Mouse (Mus musculus) forebrain, embryonic 12.5 days (tissue): Measurements from ENCODE around the gene Hdgfl2. TPM values are rescaled to one million over a fixed set of nuclear protein-coding genes. Genes with fewer than 3 reads are reported as not detected.

Source experiments
- ATAC-seq: fragments of 200-750 bp; cut with Nextera tagmentation; 2 replicates; pipeline ENCODE4 v1.8.0; 2017; ENCODE audit warnings: moderate TSS enrichment; ENCODE audit not compliant: low FRiP score
- H3K27ac ChIP-seq: fragments of 300-500 bp; sonication (generic); 2 replicates; pipeline ENCODE4 v1.5.1; 2016; ENCODE audit warnings: mild to moderate bottlenecking
- H3K27me3 ChIP-seq: fragments of 300-500 bp; sonication (generic); 2 replicates; pipeline ENCODE4 v1.6.1; 2016; ENCODE audit warnings: mild to moderate bottlenecking
- H3K36me3 ChIP-seq: fragments of 300-500 bp; sonication (generic); replicated peaks from 2 replicates; pipeline ENCODE4 v1.6.1; 2016; ENCODE audit warnings: mild to moderate bottlenecking
- H3K4me1 ChIP-seq: fragments of 300-500 bp; sonication (generic); 2 replicates; pipeline ENCODE4 v1.6.1; 2016
- H3K4me2 ChIP-seq: fragments of 300-500 bp; sonication (generic); 2 replicates; pipeline ENCODE4 v1.6.1; 2016; ENCODE audit warnings: mild to moderate bottlenecking, moderate library complexity
- H3K4me3 ChIP-seq: fragments of 300-500 bp; sonication (generic); replicated peaks from 2 replicates; pipeline ENCODE4 v1.5.1; 2016; ENCODE audit warnings: mild to moderate bottlenecking
- H3K9ac ChIP-seq: fragments of 300-500 bp; sonication (generic); 2 replicates; pipeline ENCODE4 v1.6.1; 2016; ENCODE audit warnings: mild to moderate bottlenecking
- H3K9me3 ChIP-seq: fragments of 300-500 bp; sonication (generic); 2 replicates; pipeline ENCODE4 v1.6.1; 2016
- WGBS: fragments of 180-500 bp; shearing (Covaris S2); methylation state at CpG from one replicate; pipeline ENCODE4 v1.1.7; 2016; 5-methylcytosine and 5-hydroxymethylcytosine counted together
- polyA plus RNA-seq: library from polyadenylated mRNA; unstranded; fragments of >200 nt; fragmentation: Nextera tagmentation; extraction: Ambion mirVana; gene quantifications from 2 replicates; pipeline ENCODE4 v1.2.1, GENCODE M21; 2016

Hdgfl2 gene
- polyA plus RNA-seq, 1 experiment from 2014 or later: 183 TPM

- no peak overlapping the region for H3K27ac ChIP-seq
- ATAC-seq: peak; percentile 30; the same call in 1 of the 2 replicates
- WGBS: 6% methylated on average over 18 of the region's 21 CpGs
- peaks cover 91% of the 10 kb centered on the region for H3K27me3 ChIP-seq
- H3K9ac ChIP-seq: peak overlapping the region; percentile 74
- H3K4me3 ChIP-seq: peak overlapping the region; percentile 78
- no peaks in the 10 kb centered on the region for H3K36me3 ChIP-seq
- peaks cover 44% of the 10 kb centered on the region for H3K4me1 ChIP-seq
- no peaks in the 10 kb centered on the region for H3K9me3 ChIP-seq
- H3K4me2 ChIP-seq: peak overlapping the region; percentile 96
Observed at GRCm38 (mm10) chr17:56139355-56139754, 59.9 kb downstream of the Hdgfl2 start.

- H3K36me3 ChIP-seq: no peaks in the 10 kb centered on the region
- H3K9me3 ChIP-seq: no peaks in the 10 kb centered on the region
- peak within 1 kb of the TSS; percentile 74 for H3K9ac ChIP-seq
- peaks cover 93% of the 10 kb centered on the region for H3K27me3 ChIP-seq
- peak within 1 kb of the TSS; percentile 96 for H3K4me2 ChIP-seq
- H3K4me3 ChIP-seq: peak within 1 kb of the TSS; percentile 78
- peaks cover 40% of the 10 kb centered on the region for H3K4me1 ChIP-seq
- peak within 1 kb of the TSS; percentile 50 for H3K27ac ChIP-seq
- ATAC-seq: peak; percentile 24
- 2% methylated on average over 59 of the region's 79 CpGs for WGBS
Observed at GRCm38 (mm10) chr17:56139858-56140595, 60.6 kb downstream of the Hdgfl2 start, which contains the start of gene Sema6b. Sema6b (minus strand) TSS chr17:56140343.

- ATAC-seq: peak; percentile 59
- H3K9ac ChIP-seq: peak overlapping the region; percentile 27
- peak overlapping the region; percentile 56 for H3K4me2 ChIP-seq
- under 1% methylated on average over 38 of the region's 47 CpGs for WGBS
- H3K27ac ChIP-seq: peak overlapping the region; percentile 21; the same call in 1 of the 2 replicates
- peaks cover 50% of the 10 kb centered on the region for H3K4me1 ChIP-seq
- peaks cover 97% of the 10 kb centered on the region for H3K27me3 ChIP-seq
- no peaks in the 10 kb centered on the region for H3K9me3 ChIP-seq
- no peaks in the 10 kb centered on the region for H3K36me3 ChIP-seq
- peak overlapping the region; percentile 41 for H3K4me3 ChIP-seq
Observed at GRCm38 (mm10) chr17:56141702-56142605, 62.5 kb downstream of the Hdgfl2 start.

- Histone ChIP-seq H3K36me3 (no peaks in the 10 kb centered on the region), H3K4me1 (peaks cover 49% of the 10 kb centered on the region)
Observed at GRCm38 (mm10) chr17:56144546-56144945, 65.1 kb downstream of the Hdgfl2 start.

GRCm38 (mm10) chr17:56146131-56146530 is 66.7 kb downstream of the Hdgfl2 start:
- no peaks in the 10 kb centered on the region for H3K36me3 ChIP-seq
- no peak for ATAC-seq
- H3K4me1 ChIP-seq: peaks cover 42% of the 10 kb centered on the region
- 16% methylated on average over 9 of the region's 9 CpGs for WGBS
- no peak overlapping the region for H3K4me3 ChIP-seq
- peaks cover 97% of the 10 kb centered on the region for H3K27me3 ChIP-seq
- H3K9me3 ChIP-seq: no peaks in the 10 kb centered on the region
- H3K4me2 ChIP-seq: no peak overlapping the region
- H3K9ac ChIP-seq: no peak overlapping the region
- no peak overlapping the region for H3K27ac ChIP-seq

More at GRCm38 (mm10) chr17:56144546-56144945, 65.1 kb downstream of the Hdgfl2 start:
- Histone ChIP-seq H3K4me3 (no peak overlapping the region), H3K9ac (no peak overlapping the region), H3K27me3 (peaks cover 97% of the 10 kb centered on the region), H3K27ac (no peak overlapping the region), H3K4me2 (no peak overlapping the region), H3K9me3 (no peaks in the 10 kb centered on the region)
- 78% methylated on average over 9 of the region's 9 CpGs for whole genome bisulfite sequencing
- no peak for ATAC-seq

- peaks cover 93% of the 10 kb centered on the region for H3K27me3 ChIP-seq
- WGBS: 71% methylated on average over 12 of the region's 12 CpGs
Observed at GRCm38 (mm10) chr17:56147420-56147819, 68.0 kb downstream of the Hdgfl2 start.

GRCm38 (mm10) chr17:56148280-56148679 is 68.8 kb downstream of the Hdgfl2 start:
- ATAC-seq: no peak
- Histone ChIP-seq H3K9ac (no peak overlapping the region), H3K4me3 (0 out of 2 replicates have a peak overlapping the region, but pooled peaks have one; percentile 28), H3K4me2 (peak overlapping the region; percentile 47), H3K9me3 (no peaks in the 10 kb centered on the region), H3K27me3 (peaks cover 84% of the 10 kb centered on the region), H3K4me1 (peaks cover 22% of the 10 kb centered on the region), H3K36me3 (no peaks in the 10 kb centered on the region), H3K27ac (no peak overlapping the region)
- WGBS: 16% methylated on average over 9 of the region's 9 CpGs

More at GRCm38 (mm10) chr17:56147420-56147819, 68.0 kb downstream of the Hdgfl2 start:
- Histone ChIP-seq H3K4me3 (no peak overlapping the region), H3K9ac (no peak overlapping the region), H3K4me1 (peaks cover 29% of the 10 kb centered on the region), H3K27ac (no peak overlapping the region), H3K36me3 (no peaks in the 10 kb centered on the region), H3K9me3 (no peaks in the 10 kb centered on the region), H3K4me2 (no peak overlapping the region)
- no peak for ATAC-seq

- no peaks in the 10 kb centered on the region for H3K36me3 ChIP-seq
- peaks cover 29% of the 10 kb centered on the region for H3K4me1 ChIP-seq
- no peaks in the 10 kb centered on the region for H3K9me3 ChIP-seq
- peak overlapping the region; percentile 41; the same call in 1 of the 2 replicates for H3K9ac ChIP-seq
- H3K4me3 ChIP-seq: peak overlapping the region; percentile 28
- whole genome bisulfite sequencing: 2% methylated on average over 29 of the region's 30 CpGs
- ATAC-seq: peak; percentile 37
- no peak overlapping the region for H3K27ac ChIP-seq
- peaks cover 79% of the 10 kb centered on the region for H3K27me3 ChIP-seq
- H3K4me2 ChIP-seq: peak overlapping the region; percentile 47
Observed at GRCm38 (mm10) chr17:56148790-56149618, 69.6 kb downstream of the Hdgfl2 start.

GRCm38 (mm10) chr17:56149897-56150296 is 70.5 kb downstream of the Hdgfl2 start:
- H3K4me1 ChIP-seq: peaks cover 31% of the 10 kb centered on the region
- no peak overlapping the region for H3K4me3 ChIP-seq
- H3K9me3 ChIP-seq: no peaks in the 10 kb centered on the region
- no peak overlapping the region for H3K4me2 ChIP-seq
- ATAC-seq: no peak
- H3K36me3 ChIP-seq: no peaks in the 10 kb centered on the region
- no peak overlapping the region for H3K27ac ChIP-seq
- WGBS: 36% methylated on average over 2 of the region's 2 CpGs
- peaks cover 81% of the 10 kb centered on the region for H3K27me3 ChIP-seq
- H3K9ac ChIP-seq: no peak overlapping the region
